Mouse (Mus musculus): ENCODE measurements at regions not wholly inside any gene's neighbourhood (a gene's known extent, or its start where the extent isn't known, plus 50 kb on each side); places are given as distances from the start of the nearest gene placed in this dataset.

GRCm38 (mm10) chr6:148598746-148599337 lies 154.7 kb upstream of the Tmtc1 start:
- no peak for DNase-seq (ENCODE audit: low spot score)
- H3K9me3 ChIP-seq (replicated peaks) = no peaks in the 10 kb centered on the region
- H3K36me3 ChIP-seq (replicated peaks) = no peaks in the 10 kb centered on the region
- no peak overlapping the region for H3K4me3 ChIP-seq (ENCODE audit: low read depth, low read length)
- H3K27me3 ChIP-seq (ENCODE audit: insufficient read depth, low read length) = no peaks in the 10 kb centered on the region
- no peak for ATAC-seq (ENCODE audit: extremely low read depth, insufficient number of reproducible peaks, low FRiP score, poor library complexity, severe bottlenecking)
- no peaks in the 10 kb centered on the region for H3K4me1 ChIP-seq (ENCODE audit: insufficient read depth, low read depth, low read length)
- TF ChIP-seq CTCF (IDR thresholded peaks at IDR 0.05; ENCODE audit: low read depth, low read length) (no peak), GATA2 (IDR thresholded peaks at IDR 0.05; ENCODE audit: borderline replicate concordance, low read depth, low read length) (no peak), GATA1 (IDR thresholded peaks at IDR 0.05; ENCODE audit: borderline replicate concordance, low read length) (no peak), POLR2AphosphoS5 (IDR thresholded peaks at IDR 0.05; ENCODE audit: insufficient replicate concordance, low read depth, low read length) (no peak), TAL1 (conservative IDR thresholded peaks at IDR 0.05; ENCODE audit: low read depth, low read length) (no peak)

- ATAC-seq (ENCODE audit: extremely low read depth, insufficient number of reproducible peaks, low FRiP score, poor library complexity, severe bottlenecking) = no peak
- H3K9me3 ChIP-seq (replicated peaks) = no peaks in the 10 kb centered on the region
Measured at GRCm38 (mm10) chr6:148595009-148595770, 151.0 kb upstream of the Tmtc1 start.

GRCm38 (mm10) chr6:148588971-148589370 lies 144.8 kb upstream of the Tmtc1 start:
- Histone ChIP-seq H3K36me3 (replicated peaks) (no peaks in the 10 kb centered on the region), H3K27me3 (ENCODE audit: insufficient read depth, low read length) (no peaks in the 10 kb centered on the region), H3K9me3 (replicated peaks) (no peaks in the 10 kb centered on the region), H3K4me3 (ENCODE audit: low read depth, low read length) (no peak overlapping the region), H3K4me1 (ENCODE audit: insufficient read depth, low read depth, low read length) (no peaks in the 10 kb centered on the region)
- TF ChIP-seq GATA1 (IDR thresholded peaks at IDR 0.05; ENCODE audit: borderline replicate concordance, low read length) (no peak), GATA2 (IDR thresholded peaks at IDR 0.05; ENCODE audit: borderline replicate concordance, low read depth, low read length) (no peak)
- ATAC-seq (ENCODE audit: extremely low read depth, insufficient number of reproducible peaks, low FRiP score, poor library complexity, severe bottlenecking) (no peak), DNase-seq (ENCODE audit: low spot score) (no peak)

More at GRCm38 (mm10) chr6:148595009-148595770, 151.0 kb upstream of the Tmtc1 start:
- no peak for DNase-seq (ENCODE audit: low spot score)
- H3K27me3 ChIP-seq (ENCODE audit: insufficient read depth, low read length) = no peaks in the 10 kb centered on the region
- H3K36me3 ChIP-seq (replicated peaks) = no peaks in the 10 kb centered on the region
- no peak overlapping the region for H3K4me3 ChIP-seq (ENCODE audit: low read depth, low read length)
- TF ChIP-seq POLR2AphosphoS5 (IDR thresholded peaks at IDR 0.05; ENCODE audit: insufficient replicate concordance, low read depth, low read length) (no peak), GATA2 (IDR thresholded peaks at IDR 0.05; ENCODE audit: borderline replicate concordance, low read depth, low read length) (no peak), GATA1 (IDR thresholded peaks at IDR 0.05; ENCODE audit: borderline replicate concordance, low read length) (no peak)
- H3K4me1 ChIP-seq (ENCODE audit: insufficient read depth, low read depth, low read length) = no peaks in the 10 kb centered on the region

- H3K4me1 ChIP-seq (ENCODE audit: insufficient read depth, low read depth, low read length) = no peaks in the 10 kb centered on the region
- no peak overlapping the region for H3K4me3 ChIP-seq (ENCODE audit: low read depth, low read length)
- H3K9me3 ChIP-seq (replicated peaks) = no peaks in the 10 kb centered on the region
- no peaks in the 10 kb centered on the region for H3K27me3 ChIP-seq (ENCODE audit: insufficient read depth, low read length)
- no peaks in the 10 kb centered on the region for H3K36me3 ChIP-seq (replicated peaks)
- DNase-seq (ENCODE audit: low spot score) = no peak
- TF ChIP-seq TAL1 (conservative IDR thresholded peaks at IDR 0.05; ENCODE audit: low read depth, low read length) = no peak
- TF ChIP-seq GATA1 (IDR thresholded peaks at IDR 0.05; ENCODE audit: borderline replicate concordance, low read length) = no peak
- no peak for TF ChIP-seq POLR2AphosphoS5 (IDR thresholded peaks at IDR 0.05; ENCODE audit: insufficient replicate concordance, low read depth, low read length)
- TF ChIP-seq GATA2 (IDR thresholded peaks at IDR 0.05; ENCODE audit: borderline replicate concordance, low read depth, low read length) = no peak
- ATAC-seq (ENCODE audit: extremely low read depth, insufficient number of reproducible peaks, low FRiP score, poor library complexity, severe bottlenecking) = no peak
Measured at GRCm38 (mm10) chr6:148586439-148587321, 142.5 kb upstream of the Tmtc1 start.

GRCm38 (mm10) chr6:148584126-148584525 lies 139.9 kb upstream of the Tmtc1 start:
- no peak for TF ChIP-seq GATA2 (IDR thresholded peaks at IDR 0.05; ENCODE audit: borderline replicate concordance, low read depth, low read length)
- no peak for TF ChIP-seq TAL1 (conservative IDR thresholded peaks at IDR 0.05; ENCODE audit: low read depth, low read length)
- TF ChIP-seq GATA1 (IDR thresholded peaks at IDR 0.05; ENCODE audit: borderline replicate concordance, low read length) = no peak
- no peak for TF ChIP-seq POLR2AphosphoS5 (IDR thresholded peaks at IDR 0.05; ENCODE audit: insufficient replicate concordance, low read depth, low read length)
- no peak for TF ChIP-seq CTCF (IDR thresholded peaks at IDR 0.05; ENCODE audit: low read depth, low read length)
- no peaks in the 10 kb centered on the region for H3K4me1 ChIP-seq (ENCODE audit: insufficient read depth, low read depth, low read length)
- H3K36me3 ChIP-seq (replicated peaks) = no peaks in the 10 kb centered on the region
- DNase-seq (ENCODE audit: low spot score) = no peak
- no peak overlapping the region for H3K4me3 ChIP-seq (ENCODE audit: low read depth, low read length)
- ATAC-seq (ENCODE audit: extremely low read depth, insufficient number of reproducible peaks, low FRiP score, poor library complexity, severe bottlenecking) = no peak
- no peaks in the 10 kb centered on the region for H3K27me3 ChIP-seq (ENCODE audit: insufficient read depth, low read length)
- H3K9me3 ChIP-seq (replicated peaks) = no peaks in the 10 kb centered on the region

- H3K4me1 ChIP-seq (ENCODE audit: insufficient read depth, low read depth, low read length) = no peaks in the 10 kb centered on the region
- DNase-seq (ENCODE audit: low spot score) (no peak), ATAC-seq (ENCODE audit: extremely low read depth, insufficient number of reproducible peaks, low FRiP score, poor library complexity, severe bottlenecking) (no peak)
- TF ChIP-seq TAL1 (conservative IDR thresholded peaks at IDR 0.05; ENCODE audit: low read depth, low read length) (no peak), GATA2 (IDR thresholded peaks at IDR 0.05; ENCODE audit: borderline replicate concordance, low read depth, low read length) (no peak), GATA1 (IDR thresholded peaks at IDR 0.05; ENCODE audit: borderline replicate concordance, low read length) (no peak), POLR2AphosphoS5 (IDR thresholded peaks at IDR 0.05; ENCODE audit: insufficient replicate concordance, low read depth, low read length) (no peak), CTCF (IDR thresholded peaks at IDR 0.05; ENCODE audit: low read depth, low read length) (no peak)
- H3K4me3 ChIP-seq (ENCODE audit: low read depth, low read length) = no peak overlapping the region
- H3K36me3 ChIP-seq (replicated peaks) = no peaks in the 10 kb centered on the region
- H3K27me3 ChIP-seq (ENCODE audit: insufficient read depth, low read length) = no peaks in the 10 kb centered on the region
- H3K9me3 ChIP-seq (replicated peaks) = no peaks in the 10 kb centered on the region
Measured at GRCm38 (mm10) chr6:148578281-148578680, 134.1 kb upstream of the Tmtc1 start.
